Mouse (Mus musculus) liver, postnatal 0 days (tissue): ENCODE results near the gene Emp1. TPM values are rescaled to one million over a fixed set of nuclear protein-coding genes. Genes with fewer than 3 reads are reported as not detected.
A peak's percentile ranks its signal among the peaks of the same experiment; 100 is the strongest.

ENCODE experiments used
- ATAC-seq: fragments of 200-750 bp; cut with Nextera tagmentation; 2 replicates; pipeline ENCODE4 v1.8.0; 2017; ENCODE audit warnings: mild to moderate bottlenecking, moderate library complexity
- DNase-seq: peaks from one replicate; pipeline ENCODE4 v3.0.0-alpha.2; 2016
- H3K27ac ChIP-seq: fragments of 300-500 bp; sonication (generic); 2 replicates; pipeline ENCODE4 v1.5.1; 2014; ENCODE audit warnings: antibody characterized with exemption, moderate library complexity, mild to moderate bottlenecking, low read depth
- H3K27me3 ChIP-seq: fragments of 300-500 bp; sonication (generic); 2 replicates; pipeline ENCODE4 v1.6.1; 2014; ENCODE audit warnings: low read length, control low read depth, mixed read lengths; ENCODE audit not compliant: insufficient read depth
- H3K36me3 ChIP-seq: fragments of 300-500 bp; sonication (generic); replicated peaks from 2 replicates; pipeline ENCODE4 v1.6.1; 2014; ENCODE audit warnings: mild to moderate bottlenecking, control low read depth, low read length, moderate library complexity, mixed read lengths; ENCODE audit not compliant: insufficient read depth
- H3K4me1 ChIP-seq: fragments of 300-500 bp; sonication (generic); 2 replicates; pipeline ENCODE4 v1.6.1; 2014; ENCODE audit warnings: antibody characterized with exemption, mild to moderate bottlenecking, control low read depth; ENCODE audit not compliant: insufficient read depth
- H3K4me2 ChIP-seq: fragments of 300-500 bp; sonication (generic); 2 replicates; pipeline ENCODE4 v1.6.1; 2014; ENCODE audit warnings: low read depth, mild to moderate bottlenecking, low read length, moderate library complexity, mixed read lengths
- H3K4me3 ChIP-seq: fragments of 300-500 bp; sonication (generic); 2 replicates; pipeline ENCODE4 v1.5.1; 2014; ENCODE audit warnings: low read depth, low read length
- H3K9ac ChIP-seq: fragments of 300-500 bp; sonication (generic); replicated peaks from 2 replicates; pipeline ENCODE4 v1.6.1; 2014; ENCODE audit warnings: mild to moderate bottlenecking, moderate library complexity
- H3K9me3 ChIP-seq: fragments of 300-500 bp; sonication (generic); 2 replicates; pipeline ENCODE4 v1.6.1; 2016; ENCODE audit warnings: mild to moderate bottlenecking, control low read depth, low read length, mixed read lengths
- CTCF ChIP-seq: sonication (generic); IDR thresholded peaks from 2 replicates; pipeline ENCODE4 v1.5.1; 2016; ENCODE audit warnings: antibody characterized with exemption, low read depth
- EP300 ChIP-seq: IDR thresholded peaks from 2 replicates; pipeline ENCODE4 v1.6.1; 2016; ENCODE audit warnings: antibody characterized with exemption, low read depth, mild to moderate bottlenecking
- WGBS: fragments of 180-500 bp; shearing (Covaris S2); extraction: QIAGEN DNeasy Blood & Tissue Kit; methylation state at CpG from one replicate; pipeline ENCODE4 v1.1.7; 2014; ENCODE audit not compliant: insufficient replicate concordance; 5-methylcytosine and 5-hydroxymethylcytosine counted together
- polyA plus RNA-seq: library from polyadenylated mRNA; unstranded; fragments of >200 nt; fragmentation: Nextera tagmentation; extraction: Ambion mirVana; gene quantifications from 2 replicates; pipeline ENCODE4 v1.2.1, GENCODE M21; 2015

Emp1 gene
- polyA plus RNA-seq = 1.2 TPM in 2 replicates

- peaks cover 15% of the 10 kb centered on the region for H3K4me1 ChIP-seq
- no peaks in the 10 kb centered on the region for H3K9me3 ChIP-seq
- no peak for TF ChIP-seq CTCF
- no peak for TF ChIP-seq EP300
- peak within 1 kb of the TSS; percentile 22; the same call in 1 of the 2 replicates for H3K4me2 ChIP-seq
- WGBS = 27% methylated on average over 13 of the region's 13 CpGs
- no peak within 1 kb of the TSS for H3K27ac ChIP-seq
- no peaks in the 10 kb centered on the region for H3K27me3 ChIP-seq
- ATAC-seq (peak; percentile 43; the same call in 1 of the 2 replicates), DNase-seq (peak; percentile 39)
- H3K9ac ChIP-seq = no peak within 1 kb of the TSS
- peak within 1 kb of the TSS; percentile 11 for H3K4me3 ChIP-seq
- H3K36me3 ChIP-seq = no peaks in the 10 kb centered on the region
These were observed at the start of gene Emp1 for GRCm38 (mm10) chr6:135362459-135363159. Gene Emp1, plus strand, starts transcription at chr6:135362545.

- no peak for TF ChIP-seq EP300
- no peak for TF ChIP-seq CTCF
- Histone ChIP-seq H3K9me3 (no peaks in the 10 kb centered on the region), H3K4me1 (0 out of 2 replicates have a peak, but pooled peaks cover 2% of the 10 kb centered on the region), H3K27me3 (no peaks in the 10 kb centered on the region), H3K4me2 (no peak overlapping the region), H3K36me3 (no peaks in the 10 kb centered on the region), H3K9ac (no peak overlapping the region), H3K27ac (no peak overlapping the region), H3K4me3 (no peak overlapping the region)
- DNase-seq (no peak), ATAC-seq (no peak)
- 82% methylated on average over 9 of the region's 9 CpGs for whole genome bisulfite sequencing
These were observed 48.4 kb upstream of the Emp1 start for GRCm38 (mm10) chr6:135313981-135314380.

- H3K4me1 ChIP-seq = 0 out of 2 replicates have a peak, but pooled peaks cover 2% of the 10 kb centered on the region
- H3K27ac ChIP-seq = no peak overlapping the region
- WGBS = 63% methylated on average over 2 of the region's 2 CpGs
- DNase-seq = no peak
- H3K4me2 ChIP-seq = no peak overlapping the region
- H3K36me3 ChIP-seq = no peaks in the 10 kb centered on the region
- no peak for ATAC-seq
- no peaks in the 10 kb centered on the region for H3K27me3 ChIP-seq
- no peak overlapping the region for H3K4me3 ChIP-seq
- no peaks in the 10 kb centered on the region for H3K9me3 ChIP-seq
- no peak overlapping the region for H3K9ac ChIP-seq
- TF ChIP-seq CTCF (no peak), EP300 (no peak)
These were observed 46.2 kb upstream of the Emp1 start for GRCm38 (mm10) chr6:135316141-135316540.

- no peak for DNase-seq
- no peaks in the 10 kb centered on the region for H3K27me3 ChIP-seq
- H3K4me3 ChIP-seq = no peak overlapping the region
- 77% methylated on average over 5 of the region's 5 CpGs for WGBS
- TF ChIP-seq EP300 = no peak
- ATAC-seq = no peak
- H3K9ac ChIP-seq = no peak overlapping the region
- no peak overlapping the region for H3K27ac ChIP-seq
- H3K36me3 ChIP-seq = no peaks in the 10 kb centered on the region
- peaks cover 8% of the 10 kb centered on the region; the same call in 1 of the 2 replicates for H3K4me1 ChIP-seq
- H3K4me2 ChIP-seq = no peak overlapping the region
- no peaks in the 10 kb centered on the region for H3K9me3 ChIP-seq
These were observed 42.9 kb upstream of the Emp1 start for GRCm38 (mm10) chr6:135319431-135319933.

- H3K27ac ChIP-seq = no peak overlapping the region
- DNase-seq = no peak
- TF ChIP-seq EP300 = no peak
- TF ChIP-seq CTCF = no peak
- no peaks in the 10 kb centered on the region for H3K9me3 ChIP-seq
- peaks cover 16% of the 10 kb centered on the region; the same call in 1 of the 2 replicates for H3K4me1 ChIP-seq
- WGBS = 57% methylated on average over 7 of the region's 7 CpGs
- no peak overlapping the region for H3K4me3 ChIP-seq
- ATAC-seq = no peak
- no peaks in the 10 kb centered on the region for H3K27me3 ChIP-seq
- H3K36me3 ChIP-seq = no peaks in the 10 kb centered on the region
- peak overlapping the region; percentile 1; the same call in 1 of the 2 replicates for H3K4me2 ChIP-seq
- H3K9ac ChIP-seq = no peak overlapping the region
These were observed 39.6 kb upstream of the Emp1 start for GRCm38 (mm10) chr6:135322749-135323148.

GRCm38 (mm10) chr6:135323311-135323982 is 38.9 kb upstream of the Emp1 start:
- TF ChIP-seq CTCF = no peak
- TF ChIP-seq EP300 = no peak
- Histone ChIP-seq H3K27ac (no peak overlapping the region), H3K4me2 (peak overlapping the region; percentile 1), H3K36me3 (no peaks in the 10 kb centered on the region), H3K4me3 (no peak overlapping the region), H3K27me3 (no peaks in the 10 kb centered on the region), H3K9me3 (no peaks in the 10 kb centered on the region), H3K9ac (no peak overlapping the region), H3K4me1 (peaks cover 16% of the 10 kb centered on the region; the same call in 1 of the 2 replicates)
- DNase-seq (peak; percentile 51), ATAC-seq (no peak)
- WGBS = 10% methylated on average over 16 of the region's 16 CpGs
